Mouse (Mus musculus) testis, adult 2 months (tissue): ENCODE measurements around the gene Grid2ip. TPM values are rescaled to one million over a fixed set of nuclear protein-coding genes. Genes with fewer than 3 reads are reported as not detected.
A peak's percentile ranks its signal among the peaks of the same experiment; 100 is the strongest.

Experiments
- H3K27ac ChIP-seq: fragments of 200-500 bp; 2 replicates; pipeline ENCODE4 v1.5.1; 2012; ENCODE audit warnings: low read depth, low read length; ENCODE audit not compliant: control insufficient read depth, insufficient read depth
- H3K27me3 ChIP-seq: fragments of 200-500 bp; 2 replicates; pipeline ENCODE4 v1.6.1; 2012; ENCODE audit warnings: mild to moderate bottlenecking, low read length, moderate library complexity; ENCODE audit not compliant: control insufficient read depth, insufficient read depth
- H3K36me3 ChIP-seq: fragments of 200-500 bp; 2 replicates; pipeline ENCODE4 v1.6.1; 2012; ENCODE audit warnings: mild to moderate bottlenecking, low read length; ENCODE audit not compliant: control insufficient read depth, insufficient read depth
- H3K4me1 ChIP-seq: fragments of 200-500 bp; 2 replicates; pipeline ENCODE4 v1.6.1; 2012; ENCODE audit warnings: low read length; ENCODE audit not compliant: control insufficient read depth, insufficient read depth
- H3K4me3 ChIP-seq: fragments of 200-500 bp; 2 replicates; pipeline ENCODE4 v1.5.1; 2012; ENCODE audit warnings: low read depth, mild to moderate bottlenecking, low read length, moderate library complexity, mixed read lengths; ENCODE audit not compliant: control insufficient read depth
- CTCF ChIP-seq: fragments of 200-500 bp; IDR thresholded peaks from 2 replicates; pipeline ENCODE4 v1.5.1; 2012; ENCODE audit warnings: low read depth, mild to moderate bottlenecking, inconsistent platforms, low read length, moderate library complexity; ENCODE audit not compliant: control insufficient read depth, insufficient read depth, insufficient replicate concordance
- POLR2A ChIP-seq: fragments of 200-500 bp; IDR thresholded peaks from 2 replicates; pipeline ENCODE4 v1.6.1; 2012; ENCODE audit warnings: low read depth, mild to moderate bottlenecking, inconsistent platforms, low read length, moderate library complexity; ENCODE audit not compliant: control insufficient read depth
- polyA plus RNA-seq: library from polyadenylated mRNA; depleted of rRNA; stranded (reverse); fragments of >200 nt; gene quantifications from 2 replicates; pipeline ENCODE4 v1.2.3, GENCODE M21; 2012; rRNA removed

Gene Grid2ip
- polyA plus RNA-seq, result 0.05 TPM in 2 replicates

DNA sequence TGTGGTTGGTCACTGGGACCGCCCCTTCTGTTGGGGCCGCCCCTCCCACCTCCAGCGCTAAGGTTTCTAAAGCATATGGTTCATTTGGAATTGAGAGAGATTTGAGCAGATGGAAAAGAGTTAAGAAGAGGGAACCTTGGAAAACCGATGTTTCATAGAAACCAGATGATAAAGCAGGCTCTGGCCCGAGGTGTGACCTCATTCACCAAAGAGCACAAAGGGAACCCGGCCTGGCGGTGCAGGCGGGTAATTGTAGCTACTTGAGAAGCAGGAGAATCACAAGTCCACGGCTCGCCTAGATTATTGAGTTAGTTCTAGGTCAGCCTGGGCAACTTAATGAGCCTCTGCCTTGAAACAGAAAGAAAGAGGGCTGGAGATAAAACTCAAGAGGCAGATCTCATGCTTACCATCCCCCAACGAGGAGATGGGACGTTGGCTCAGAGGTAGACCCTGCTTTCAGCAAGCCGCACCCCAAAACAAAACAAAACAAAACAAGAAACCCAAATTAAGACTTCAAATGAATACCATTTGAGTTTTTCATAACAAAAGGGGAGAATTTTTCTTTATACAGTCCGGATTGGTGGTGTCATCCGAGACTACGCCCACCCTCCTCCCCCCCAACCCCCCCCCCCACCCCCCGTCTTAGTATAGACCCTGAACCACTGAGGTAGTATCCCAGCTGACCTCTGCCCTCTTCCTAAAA is at the start of gene Grid2ip:
Gene Grid2ip (plus strand): TSS at position 653 of the 703 bp plus-strand sequence.
- H3K4me1 ChIP-seq, result no peaks in the 10 kb centered on the region
- no peak for TF ChIP-seq CTCF
- no peak for TF ChIP-seq POLR2A
- no peaks in the 10 kb centered on the region for H3K36me3 ChIP-seq
- no peak within 1 kb of the TSS; the same call in 1 of the 2 replicates for H3K4me3 ChIP-seq
- no peaks in the 10 kb centered on the region for H3K27me3 ChIP-seq
- no peak within 1 kb of the TSS for H3K27ac ChIP-seq

GRCm38 (mm10) chr5:143308825-143309224 is 48.3 kb upstream of the Grid2ip start:
- Histone ChIP-seq H3K4me3 (no peak overlapping the region), H3K27me3 (no peaks in the 10 kb centered on the region), H3K36me3 (no peaks in the 10 kb centered on the region; the same call in none of the 2 replicates), H3K27ac (no peak overlapping the region), H3K4me1 (no peaks in the 10 kb centered on the region; the same call in 1 of the 2 replicates)
- TF ChIP-seq POLR2A (no peak), CTCF (no peak)

DNA sequence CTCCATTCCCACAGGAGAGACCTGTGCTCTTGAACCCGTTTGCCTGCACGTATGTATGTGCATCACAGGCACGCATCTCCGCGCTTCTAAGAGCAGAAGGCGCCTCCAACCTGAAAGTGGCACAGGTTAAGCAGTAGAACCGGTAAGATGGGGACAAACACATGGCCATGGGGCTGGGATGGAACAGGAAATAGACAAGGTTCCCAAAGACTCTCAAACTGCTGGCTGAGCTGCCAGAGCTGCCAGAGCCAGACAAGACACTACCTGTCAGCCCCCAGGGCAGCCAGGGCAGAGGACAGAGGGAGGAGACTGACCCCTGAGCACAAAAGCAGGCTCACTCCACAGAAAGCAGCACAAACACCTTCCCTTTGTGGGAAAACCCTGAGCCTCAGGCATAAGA is 47.2 kb upstream of the Grid2ip start:
- TF ChIP-seq POLR2A (no peak), CTCF (no peak)
- H3K4me3 ChIP-seq, result no peak overlapping the region
- no peaks in the 10 kb centered on the region; the same call in none of the 2 replicates for H3K36me3 ChIP-seq
- H3K4me1 ChIP-seq, result peaks cover 5% of the 10 kb centered on the region
- no peaks in the 10 kb centered on the region for H3K27me3 ChIP-seq
- H3K27ac ChIP-seq, result no peak overlapping the region

- Histone ChIP-seq H3K27me3 (no peaks in the 10 kb centered on the region), H3K36me3 (no peaks in the 10 kb centered on the region; the same call in none of the 2 replicates), H3K27ac (no peak overlapping the region), H3K4me1 (peaks cover 8% of the 10 kb centered on the region), H3K4me3 (no peak overlapping the region)
- TF ChIP-seq CTCF (peak; percentile 78; the same call in 1 of the 2 replicates), POLR2A (no peak)
These were observed 45.3 kb upstream of the Grid2ip start for GRCm38 (mm10) chr5:143311886-143312285.

- Histone ChIP-seq H3K36me3 (peaks cover 2% of the 10 kb centered on the region), H3K27ac (peak overlapping the region; percentile 92), H3K4me3 (peak overlapping the region; percentile 92), H3K27me3 (no peaks in the 10 kb centered on the region), H3K4me1 (peaks cover 8% of the 10 kb centered on the region)
- no peak for TF ChIP-seq POLR2A
- TF ChIP-seq CTCF, result no peak
These were observed 42.9 kb upstream of the Grid2ip start for GRCm38 (mm10) chr5:143314183-143314729.

DNA sequence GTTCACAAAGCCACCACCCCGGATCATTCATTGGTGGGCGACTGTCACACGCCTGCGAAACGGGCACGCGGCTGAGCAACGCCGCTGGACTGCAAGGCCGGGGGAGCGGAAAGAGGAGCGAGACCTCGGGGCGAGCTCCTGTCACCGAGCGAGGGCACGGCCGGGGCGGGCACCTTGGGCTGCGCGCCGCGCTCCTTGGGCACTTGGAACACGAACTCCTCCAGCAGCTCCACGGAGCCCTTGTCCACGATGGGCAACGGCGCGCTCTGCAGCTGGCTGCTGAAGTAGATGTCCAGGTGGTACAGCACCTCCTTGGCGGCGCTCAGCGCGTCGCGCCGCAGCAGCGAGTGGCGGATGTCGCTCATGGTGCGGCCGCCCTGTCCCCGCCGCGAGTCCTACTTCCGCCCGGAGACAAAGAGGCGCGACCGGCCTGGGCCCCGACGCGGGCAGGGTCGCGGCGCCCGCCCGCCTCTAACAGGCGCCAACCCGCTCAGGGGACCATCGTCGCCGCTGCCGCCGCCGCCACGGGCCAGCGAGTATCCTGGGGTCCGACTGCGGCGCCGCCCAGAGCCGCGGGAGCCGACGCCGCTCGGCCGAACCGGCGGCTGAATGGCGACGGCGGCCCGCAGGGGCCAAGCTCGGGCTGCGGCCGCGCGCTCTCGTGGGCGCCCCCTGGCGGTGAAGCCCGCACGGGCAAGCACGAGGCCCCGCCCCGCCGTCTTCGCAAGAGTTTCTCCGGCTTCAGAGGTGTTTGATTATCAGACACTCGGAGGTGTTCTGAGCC is 42.2 kb upstream of the Grid2ip start, which contains the start of gene E130309D02Rik:
Gene E130309D02Rik (minus strand): TSS at position 631 of the 784 bp plus-strand sequence.
- peak within 1 kb of the TSS; percentile 92 for H3K4me3 ChIP-seq
- H3K4me1 ChIP-seq, result peaks cover 8% of the 10 kb centered on the region
- peak within 1 kb of the TSS; percentile 92 for H3K27ac ChIP-seq
- H3K27me3 ChIP-seq, result no peaks in the 10 kb centered on the region
- H3K36me3 ChIP-seq, result peaks cover 2% of the 10 kb centered on the region
- TF ChIP-seq CTCF (peak; percentile 84), POLR2A (peak; percentile 69; the same call in 1 of the 2 replicates)

- Histone ChIP-seq H3K27me3 (no peaks in the 10 kb centered on the region), H3K36me3 (peaks cover 2% of the 10 kb centered on the region), H3K4me3 (peak overlapping the region; percentile 3; the same call in 1 of the 2 replicates), H3K4me1 (peaks cover 8% of the 10 kb centered on the region), H3K27ac (no peak overlapping the region)
- no peak for TF ChIP-seq POLR2A
- TF ChIP-seq CTCF, result no peak
These were observed 41.6 kb upstream of the Grid2ip start for GRCm38 (mm10) chr5:143315514-143315888.
